Mouse (Mus musculus): ENCODE measurements around the gene Grk5. TPM values are rescaled to one million over a fixed set of nuclear protein-coding genes. Genes with fewer than 3 reads are reported as not detected.

The Grk5 gene
- polyA plus RNA-seq, 1 experiment from 2014 or later: 3.3 TPM

DNA sequence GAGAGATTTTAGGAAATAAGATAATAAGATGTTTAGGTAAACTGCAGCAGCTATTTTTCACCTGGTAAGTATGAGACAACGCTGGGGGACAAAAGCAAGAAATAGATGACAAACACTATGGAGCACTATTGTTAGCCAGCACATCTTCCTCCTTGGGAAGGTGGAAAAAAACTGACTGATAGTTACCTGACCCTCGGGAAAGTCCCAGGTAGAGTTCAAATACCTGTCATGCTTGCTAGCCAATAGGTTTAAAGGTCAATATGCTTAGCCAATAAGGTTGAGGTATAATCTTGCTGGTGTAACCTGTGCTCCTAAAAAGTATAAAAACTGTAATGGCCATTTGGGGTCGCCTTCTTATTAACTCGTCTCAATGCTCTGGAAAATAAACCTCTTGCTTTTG, 251.8 kb downstream of the Grk5 start:
- Histone ChIP-seq H3K4me1 (ENCODE audit: control insufficient read depth, insufficient read depth, low read length) (peaks cover 5% of the 10 kb centered on the region; the same call in 1 of the 2 replicates), H3K4me3 (ENCODE audit: low read depth, low read length) (peak overlapping the region; percentile 74), H3K9me3 (ENCODE audit: control insufficient read depth, low read length) (no peaks in the 10 kb centered on the region), H3K27ac (ENCODE audit: low read depth, low read length) (no peak overlapping the region), H3K36me3 (ENCODE audit: control insufficient read depth, insufficient read depth, low read length) (no peaks in the 10 kb centered on the region), H3K27me3 (ENCODE audit: control insufficient read depth, insufficient read depth, low read length) (no peaks in the 10 kb centered on the region), H3K4me2 (ENCODE audit: low read depth, low read length) (peak overlapping the region; percentile 64), H3K9ac (replicated peaks; ENCODE audit: low read depth, low read length) (peak overlapping the region; percentile 47)
- WGBS: 23% methylated on average over 4 of the region's 4 CpGs
- no peak for ATAC-seq (ENCODE audit: low read depth)

Other genes with a start within 250 kb of the Grk5 start
- gene Nanos1, start 133.8 kb upstream of the Grk5 start, polyA plus RNA-seq (2014; fragmentation: Nextera tagmentation; extraction: Ambion mirVana): 20.6 and 21.2 TPM in 2 replicates
- 123 and 131 TPM in 2 replicates for gene Eif3a, start 99.1 kb upstream of the Grk5 start, polyA plus RNA-seq (2014; fragmentation: Nextera tagmentation; extraction: Ambion mirVana)
- gene Fam45a, start 78.2 kb upstream of the Grk5 start, polyA plus RNA-seq (2014; fragmentation: Nextera tagmentation; extraction: Ambion mirVana): 47.9 and 49.8 TPM in 2 replicates
- 11.9 and 14.6 TPM in 2 replicates for gene Sfxn4, start 28.3 kb upstream of the Grk5 start, polyA plus RNA-seq (2014; fragmentation: Nextera tagmentation; extraction: Ambion mirVana)
- 127 and 135 TPM in 2 replicates for gene Prdx3, start 15.2 kb upstream of the Grk5 start, polyA plus RNA-seq (2014; fragmentation: Nextera tagmentation; extraction: Ambion mirVana)

All from neural tube, embryonic 14.5 days (tissue).